Mouse (Mus musculus): ENCODE results near the gene Mllt10.

DNA sequence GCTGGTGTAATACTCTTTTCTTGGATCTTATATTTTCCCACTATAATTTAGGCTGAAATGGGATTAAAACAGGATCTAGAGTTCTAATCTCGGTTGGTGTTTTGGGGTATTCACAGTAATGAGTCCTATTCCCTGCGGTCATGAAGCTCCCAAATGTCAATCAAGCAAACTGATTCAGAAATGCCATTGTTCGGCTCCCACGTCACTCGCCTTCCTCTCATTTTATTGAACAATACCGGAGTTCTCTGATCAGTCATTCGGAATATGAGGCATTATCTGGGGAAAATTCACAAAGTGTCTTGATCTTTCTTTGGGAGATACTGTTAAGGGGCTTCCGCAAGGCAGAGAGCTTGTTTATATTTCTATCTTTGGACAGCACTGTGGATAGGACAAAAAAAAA lies 24.5 kb upstream of the Mllt10 start:
- no peak for TF ChIP-seq CTCF (IDR thresholded peaks at IDR 0.05; ENCODE audit: low read depth)
- no peak for TF ChIP-seq EP300 (IDR thresholded peaks at IDR 0.05; ENCODE audit: low read depth)

Data from liver, postnatal 0 days (tissue).